Mouse (Mus musculus): Measurements from ENCODE around the gene Scamp3. TPM values are rescaled to one million over a fixed set of nuclear protein-coding genes. Genes with fewer than 3 reads are reported as not detected.
"Not testable (repeated sequence)": the region's sequence is repeated elsewhere in the genome, so short reads cannot be mapped to it uniquely, and the experiment has no call there.

Gene Scamp3
- polyA plus RNA-seq, 1 experiment from 2014 or later = 168 TPM

DNA sequence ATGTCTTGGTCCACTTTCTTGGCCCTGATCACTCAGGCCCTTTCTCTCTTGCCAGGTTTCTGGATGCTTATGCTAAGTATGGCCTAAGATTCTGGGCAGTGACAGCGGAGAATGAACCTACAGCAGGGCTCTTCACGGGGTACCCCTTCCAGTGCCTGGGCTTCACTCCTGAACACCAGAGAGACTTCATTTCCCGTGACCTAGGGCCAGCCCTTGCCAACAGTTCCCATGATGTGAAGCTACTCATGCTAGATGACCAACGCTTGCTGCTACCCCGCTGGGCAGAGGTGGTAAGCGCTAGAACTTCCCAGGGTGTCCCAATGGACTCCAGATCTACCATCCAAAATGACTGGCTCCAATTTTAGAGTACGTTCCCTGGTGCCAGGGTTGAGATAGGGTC lies 28.8 kb downstream of the Scamp3 start:
- peaks cover 17% of the 10 kb centered on the region for H3K4me1 ChIP-seq
- H3K9me3 ChIP-seq (replicated peaks) = no peaks in the 10 kb centered on the region
- no peak for ATAC-seq (ENCODE audit: low FRiP score)
- H3K36me3 ChIP-seq = peaks cover 63% of the 10 kb centered on the region
- H3K9ac ChIP-seq (replicated peaks) = no peak overlapping the region
- no peak overlapping the region for H3K27ac ChIP-seq (replicated peaks)
- no peaks in the 10 kb centered on the region for H3K27me3 ChIP-seq (replicated peaks)
- no peak overlapping the region for H3K4me3 ChIP-seq (replicated peaks)
- WGBS = 94% methylated on average over 7 of the region's 7 CpGs
- no peak overlapping the region for H3K4me2 ChIP-seq

DNA sequence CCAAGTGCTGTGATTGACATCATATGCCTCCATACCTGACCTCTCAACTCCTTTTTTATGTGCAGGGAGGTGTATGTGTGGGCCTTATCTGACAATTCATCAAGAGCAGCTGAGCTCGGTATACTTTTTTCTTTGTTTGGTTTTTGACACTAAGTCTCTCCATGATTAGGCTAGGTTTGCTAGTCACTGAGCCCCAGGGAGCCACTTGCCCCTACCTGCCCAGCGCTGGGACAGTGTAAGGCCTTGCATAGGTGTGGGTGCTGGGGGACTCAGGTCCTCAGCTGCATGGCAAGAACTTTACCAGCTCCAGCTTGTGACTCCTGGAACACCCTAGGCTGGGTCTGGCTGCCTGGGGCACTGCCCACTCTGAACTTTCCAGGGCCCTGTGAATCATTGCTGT lies 29.4 kb downstream of the Scamp3 start:
- Histone ChIP-seq H3K4me3 (replicated peaks) (no peak overlapping the region), H3K36me3 (peaks cover 64% of the 10 kb centered on the region), H3K4me2 (no peak overlapping the region), H3K27ac (replicated peaks) (no peak overlapping the region), H3K9me3 (replicated peaks) (no peaks in the 10 kb centered on the region), H3K9ac (replicated peaks) (no peak overlapping the region), H3K27me3 (replicated peaks) (no peaks in the 10 kb centered on the region), H3K4me1 (peaks cover 21% of the 10 kb centered on the region)
- WGBS = 95% methylated on average over 2 of the region's 2 CpGs
- ATAC-seq (ENCODE audit: low FRiP score) = no peak

DNA sequence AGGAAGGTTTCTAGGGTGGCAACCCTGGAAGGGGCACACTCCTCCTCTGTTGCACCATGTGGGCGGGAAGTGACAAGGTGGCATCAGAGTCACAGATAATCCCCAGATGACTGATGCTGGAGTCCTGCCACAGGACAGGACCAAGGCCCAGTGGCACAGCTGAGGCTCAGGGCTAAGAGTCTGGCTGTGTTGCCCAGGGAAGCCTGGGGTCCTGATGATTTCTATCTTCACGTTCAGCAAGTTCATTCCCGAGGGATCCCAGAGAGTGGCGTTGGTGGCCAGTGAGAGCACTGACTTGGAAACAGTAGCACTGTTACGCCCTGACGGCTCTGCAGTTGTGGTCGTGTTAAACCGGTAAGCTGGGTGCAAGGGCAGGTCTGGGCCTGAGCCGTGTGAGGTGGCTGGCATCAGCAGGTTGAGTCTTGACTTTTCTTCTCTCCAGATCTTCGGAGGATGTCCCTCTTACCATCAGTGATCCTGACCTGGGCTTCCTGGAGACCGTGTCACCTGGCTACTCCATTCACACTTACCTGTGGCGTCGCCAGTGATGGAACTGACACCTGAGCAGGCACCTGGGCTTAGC lies 30.9 kb downstream of the Scamp3 start:
- 92% methylated on average over 13 of the region's 13 CpGs for WGBS
- no peak for ATAC-seq (ENCODE audit: low FRiP score)
- H3K4me3 ChIP-seq (replicated peaks) = no peak overlapping the region

DNA sequence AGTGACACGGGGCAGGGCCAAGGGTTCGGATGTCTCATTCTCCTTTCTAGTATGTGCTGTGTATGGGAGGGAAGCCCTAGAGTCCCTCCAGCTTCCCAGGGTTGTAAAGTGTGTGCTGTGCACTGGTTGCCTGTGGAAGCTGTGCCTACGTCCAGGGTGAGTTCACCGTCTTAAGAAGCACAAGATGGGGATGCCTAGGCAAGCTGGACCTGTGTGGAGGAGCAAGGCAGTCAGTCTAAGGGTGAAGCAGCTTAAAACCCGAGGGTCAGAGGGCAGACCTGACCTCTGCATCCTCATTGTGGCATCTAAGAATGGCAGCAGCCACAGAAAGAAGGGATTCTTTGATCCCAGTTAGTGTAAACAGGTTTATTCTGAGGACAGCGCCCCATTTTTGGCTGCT lies 31.5 kb downstream of the Scamp3 start:
- H3K27ac ChIP-seq (replicated peaks) = no peak overlapping the region
- H3K36me3 ChIP-seq = peaks cover 64% of the 10 kb centered on the region
- no peak overlapping the region for H3K4me3 ChIP-seq (replicated peaks)
- H3K9me3 ChIP-seq (replicated peaks) = no peaks in the 10 kb centered on the region
- H3K4me1 ChIP-seq = peaks cover 32% of the 10 kb centered on the region
- ATAC-seq (ENCODE audit: low FRiP score) = no peak
- 87% methylated on average over 6 of the region's 6 CpGs for WGBS
- no peaks in the 10 kb centered on the region for H3K27me3 ChIP-seq (replicated peaks)
- H3K4me2 ChIP-seq = no peak overlapping the region
- H3K9ac ChIP-seq (replicated peaks) = no peak overlapping the region

More for the DNA sequence above, 30.9 kb downstream of the Scamp3 start:
- H3K4me2 ChIP-seq = no peak overlapping the region
- H3K9ac ChIP-seq (replicated peaks) = no peak overlapping the region
- H3K27ac ChIP-seq (replicated peaks) = no peak overlapping the region
- no peaks in the 10 kb centered on the region for H3K27me3 ChIP-seq (replicated peaks)
- no peaks in the 10 kb centered on the region for H3K9me3 ChIP-seq (replicated peaks)
- peaks cover 33% of the 10 kb centered on the region for H3K4me1 ChIP-seq
- H3K36me3 ChIP-seq = peaks cover 64% of the 10 kb centered on the region

DNA sequence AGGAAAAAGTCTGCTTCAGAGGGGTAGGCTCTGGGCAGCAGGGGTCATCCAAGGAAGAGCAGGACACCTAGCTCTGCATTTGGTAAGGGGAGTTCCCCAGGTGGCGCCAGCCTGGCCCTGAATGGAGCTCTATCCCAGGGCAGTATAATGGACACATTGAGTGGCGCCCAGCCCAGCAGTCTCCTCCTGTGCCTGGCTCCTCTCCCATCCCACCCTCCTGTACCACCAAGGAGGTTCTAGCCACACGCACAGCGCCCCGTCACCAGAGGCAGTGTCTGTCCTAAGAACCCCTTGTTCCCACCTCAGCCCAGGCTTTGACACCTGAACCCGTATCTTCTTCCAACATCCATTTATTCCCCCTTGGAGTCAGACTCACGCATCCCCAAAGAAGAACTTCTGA lies 32.5 kb downstream of the Scamp3 start:
- Histone ChIP-seq H3K27me3 (replicated peaks) (no peaks in the 10 kb centered on the region), H3K4me2 (no peak overlapping the region), H3K36me3 (peaks cover 59% of the 10 kb centered on the region), H3K9ac (replicated peaks) (no peak overlapping the region), H3K9me3 (replicated peaks) (no peaks in the 10 kb centered on the region), H3K4me3 (replicated peaks) (no peak overlapping the region), H3K4me1 (peaks cover 32% of the 10 kb centered on the region), H3K27ac (replicated peaks) (no peak overlapping the region)
- WGBS = 89% methylated on average over 7 of the region's 7 CpGs
- ATAC-seq (ENCODE audit: low FRiP score) = no peak

DNA sequence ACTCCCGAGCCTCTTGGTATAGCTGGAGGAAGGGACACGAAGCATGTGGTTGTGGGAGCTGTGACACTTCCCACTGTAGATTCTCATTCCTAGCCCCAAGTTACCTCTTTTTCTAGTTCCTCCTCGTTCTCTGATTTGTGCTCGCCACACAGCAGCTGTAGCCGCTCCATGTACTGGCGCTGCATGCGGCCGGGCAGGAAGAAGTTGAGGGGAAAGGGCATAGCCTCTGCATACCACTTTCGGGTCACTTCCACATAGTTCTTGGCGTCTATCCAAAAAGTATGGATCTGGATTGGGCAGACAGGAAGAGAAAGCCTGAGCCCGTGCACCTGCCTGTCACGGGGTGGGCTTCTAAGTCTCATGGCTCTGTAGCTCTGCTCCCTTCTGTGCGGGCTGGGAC lies 32.9 kb downstream of the Scamp3 start:
- Histone ChIP-seq H3K36me3 (peaks cover 59% of the 10 kb centered on the region), H3K4me1 (peaks cover 37% of the 10 kb centered on the region), H3K27ac (replicated peaks) (no peak overlapping the region; the same call in 1 of the 2 replicates), H3K4me3 (replicated peaks) (no peak overlapping the region), H3K9ac (replicated peaks) (no peak overlapping the region), H3K4me2 (no peak overlapping the region), H3K27me3 (replicated peaks) (no peaks in the 10 kb centered on the region), H3K9me3 (replicated peaks) (no peaks in the 10 kb centered on the region)
- no peak for ATAC-seq (ENCODE audit: low FRiP score)
- 87% methylated on average over 13 of the region's 13 CpGs for WGBS

DNA sequence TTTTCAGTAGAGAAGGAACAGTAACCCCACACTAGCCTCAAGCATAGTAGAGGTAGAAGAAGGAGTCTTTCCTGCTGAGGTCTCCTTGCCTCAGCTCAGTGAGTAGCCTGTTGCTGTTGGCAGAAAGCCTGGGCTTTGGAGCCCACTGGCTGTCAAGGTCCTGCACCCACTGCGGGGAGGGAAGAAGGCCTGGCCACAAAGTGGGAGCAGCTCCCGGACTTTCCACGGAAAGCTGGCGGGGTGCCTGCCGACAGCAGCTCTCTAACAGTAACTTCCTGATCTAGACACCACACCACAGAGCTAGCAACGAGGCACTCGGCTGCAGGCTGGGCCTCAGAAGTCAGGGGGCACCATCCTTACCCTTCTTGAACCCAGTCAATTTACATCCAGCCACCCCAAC lies 33.5 kb downstream of the Scamp3 start:
- 77% methylated on average over 7 of the region's 7 CpGs for WGBS
- Histone ChIP-seq H3K4me3 (replicated peaks) (no peak overlapping the region), H3K36me3 (peaks cover 53% of the 10 kb centered on the region), H3K27me3 (replicated peaks) (no peaks in the 10 kb centered on the region), H3K9ac (replicated peaks) (no peak overlapping the region), H3K27ac (replicated peaks) (no peak overlapping the region; the same call in 1 of the 2 replicates), H3K4me2 (no peak overlapping the region), H3K9me3 (replicated peaks) (no peaks in the 10 kb centered on the region), H3K4me1 (peaks cover 42% of the 10 kb centered on the region)
- ATAC-seq (ENCODE audit: low FRiP score) = no peak

DNA sequence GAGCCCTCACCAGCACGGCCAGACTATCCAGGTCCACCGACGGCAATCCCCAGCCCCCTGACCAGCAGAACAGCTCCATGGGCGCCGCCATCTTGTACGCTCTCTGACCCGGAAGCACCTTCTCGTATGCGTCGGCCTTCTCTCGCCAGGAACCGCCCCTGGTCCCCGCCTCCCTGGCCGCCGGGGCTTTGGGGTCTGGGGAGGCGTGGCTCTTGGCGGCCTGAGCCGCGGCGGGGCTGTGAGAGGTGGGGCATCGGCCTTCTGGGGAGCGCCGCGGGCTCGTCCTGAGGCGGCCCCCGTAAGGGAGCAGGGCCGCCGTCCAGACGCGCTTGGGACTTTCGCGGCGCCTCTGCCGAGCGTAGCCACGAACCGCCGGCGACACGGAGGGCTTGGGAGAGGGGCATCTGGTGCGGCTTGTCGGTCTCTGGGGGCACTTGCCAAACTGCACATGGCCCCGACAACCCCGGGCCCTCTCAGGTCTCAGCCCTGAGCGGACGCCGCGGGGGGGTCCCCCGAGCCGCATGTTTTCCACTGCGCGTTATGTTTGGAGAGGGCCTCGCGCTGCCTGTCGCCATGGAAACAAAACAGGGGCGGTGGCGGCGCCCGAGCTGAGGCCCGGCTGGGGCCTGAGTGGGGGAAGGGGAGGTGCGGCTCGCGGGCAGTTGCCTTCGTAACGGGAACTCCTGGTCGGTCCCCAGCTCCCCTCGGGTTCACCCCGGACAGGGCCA lies 36.7 kb downstream of the Scamp3 start:
- H3K9ac ChIP-seq (replicated peaks) = peak overlapping the region; percentile 68
- peak overlapping the region; percentile 99 for H3K27ac ChIP-seq (replicated peaks)
- H3K4me1 ChIP-seq = peaks cover 48% of the 10 kb centered on the region
- peaks cover 21% of the 10 kb centered on the region for H3K36me3 ChIP-seq
- WGBS = under 1% methylated on average over 69 of the region's 69 CpGs
- peak overlapping the region; percentile 85 for H3K4me2 ChIP-seq
- no peaks in the 10 kb centered on the region for H3K27me3 ChIP-seq (replicated peaks)
- ATAC-seq (ENCODE audit: low FRiP score) = peak; percentile 91
- H3K9me3 ChIP-seq (replicated peaks) = no peaks in the 10 kb centered on the region
- H3K4me3 ChIP-seq (replicated peaks) = peak overlapping the region; percentile 79

DNA sequence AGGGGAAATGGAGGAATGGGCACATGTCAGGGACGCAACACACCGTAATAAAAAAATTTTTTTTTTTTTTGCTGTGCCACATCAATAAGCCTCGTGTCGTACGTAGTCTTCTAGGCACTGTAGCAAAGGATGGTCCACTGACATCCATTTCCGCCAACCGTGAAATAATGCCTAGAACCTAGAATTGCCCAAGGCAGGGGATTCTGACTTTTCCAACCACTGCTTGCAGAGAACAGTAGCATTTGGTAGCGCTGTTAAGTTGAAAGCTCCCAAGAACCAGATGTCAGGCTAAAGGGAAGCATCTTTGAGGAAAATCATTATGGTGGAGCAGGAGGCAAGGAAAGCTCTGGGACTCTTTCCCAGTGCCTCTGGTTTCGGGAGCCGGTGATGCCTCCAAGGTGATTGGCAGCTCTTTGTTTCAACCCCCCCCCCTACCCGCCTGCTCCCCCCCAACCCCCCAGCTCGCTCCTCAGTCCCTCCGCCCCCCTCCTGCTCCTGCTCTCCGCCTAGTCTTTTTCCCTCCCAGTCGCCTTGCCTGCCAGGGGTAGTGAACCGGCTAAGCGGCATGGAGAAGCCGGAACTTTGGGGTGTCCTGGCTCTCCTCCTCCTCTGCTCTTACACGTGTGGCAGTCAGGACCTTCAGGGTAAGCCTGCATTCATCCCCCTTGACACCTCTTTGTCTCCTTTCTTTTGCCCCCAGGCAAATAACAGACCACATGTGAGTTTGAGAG lies 37.6 kb downstream of the Scamp3 start, which contains the start of gene Thbs3:
Gene Thbs3, plus strand, starts transcription at position 500 of the 731 bp plus-strand sequence.
- under 1% methylated on average over 19 of the region's 19 CpGs for whole genome bisulfite sequencing
- ATAC-seq (ENCODE audit: low FRiP score) = no peak
- Histone ChIP-seq H3K27me3 (replicated peaks) (no peaks in the 10 kb centered on the region), H3K4me3 (replicated peaks) (peak within 1 kb of the TSS; percentile 79), H3K36me3 (peaks cover 12% of the 10 kb centered on the region), H3K27ac (replicated peaks) (peak within 1 kb of the TSS; percentile 99), H3K9me3 (replicated peaks) (no peaks in the 10 kb centered on the region), H3K4me1 (peaks cover 48% of the 10 kb centered on the region), H3K4me2 (peak within 1 kb of the TSS; percentile 85), H3K9ac (replicated peaks) (peak within 1 kb of the TSS; percentile 68)

DNA sequence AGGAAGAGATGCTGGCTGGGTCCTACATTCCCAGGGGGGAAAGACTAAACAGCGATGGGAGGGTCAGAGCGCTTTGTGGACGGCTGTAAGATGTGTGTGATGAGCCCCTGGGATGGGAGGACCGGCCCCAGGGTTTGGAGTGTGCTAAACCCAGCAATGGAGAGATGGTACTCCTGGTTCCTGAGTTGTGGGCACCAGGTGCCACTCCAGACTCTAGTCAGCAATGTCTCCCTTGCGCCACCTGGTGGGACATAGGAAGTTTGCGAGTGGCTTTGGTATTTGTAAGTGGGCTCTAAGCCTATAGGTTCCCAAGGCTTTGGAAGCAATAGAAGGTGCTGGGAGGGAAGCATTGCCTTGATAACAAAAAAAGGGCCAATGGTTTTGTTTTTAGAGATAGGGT lies 38.6 kb downstream of the Scamp3 start:
- H3K9ac ChIP-seq (replicated peaks) = peak overlapping the region; percentile 68
- peak overlapping the region; percentile 85 for H3K4me2 ChIP-seq

DNA sequence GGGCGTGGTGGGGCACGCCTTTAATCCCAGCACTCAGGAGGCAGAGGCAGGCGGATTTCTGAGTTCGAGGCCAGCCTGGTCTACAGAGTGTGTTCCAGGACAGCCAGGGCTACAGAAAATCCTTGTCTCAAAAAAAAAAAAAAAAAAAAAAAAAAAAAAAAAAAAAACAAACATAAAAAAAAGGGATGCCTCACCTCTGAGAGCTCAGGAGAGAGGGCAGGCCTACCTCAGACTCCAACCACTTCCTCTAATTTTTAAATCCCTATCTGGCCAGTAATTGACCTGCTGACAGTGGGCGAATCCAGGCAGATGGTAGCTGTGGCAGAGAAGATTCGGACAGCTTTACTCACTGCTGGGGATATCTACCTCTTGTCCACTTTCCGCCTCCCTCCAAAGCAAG lies 39.1 kb downstream of the Scamp3 start:
- Histone ChIP-seq H3K4me2 (peak overlapping the region; percentile 85; the same call in 1 of the 2 replicates), H3K4me1 (peaks cover 46% of the 10 kb centered on the region), H3K27ac (replicated peaks) (peak overlapping the region; percentile 99)
- ATAC-seq (ENCODE audit: low FRiP score); H3K36me3 ChIP-seq; H3K27me3 ChIP-seq (replicated peaks); H3K9me3 ChIP-seq (replicated peaks); H3K9ac ChIP-seq (replicated peaks); H3K4me3 ChIP-seq (replicated peaks): not testable (repeated sequence)
- 71% methylated on average over 7 of the region's 7 CpGs for WGBS

More for the DNA sequence above, 38.6 kb downstream of the Scamp3 start:
- H3K4me3 ChIP-seq (replicated peaks) = peak overlapping the region; percentile 79
- ATAC-seq (ENCODE audit: low FRiP score) = peak; percentile 35
- peak overlapping the region; percentile 99 for H3K27ac ChIP-seq (replicated peaks)
- WGBS = under 1% methylated on average over 6 of the region's 6 CpGs
- H3K4me1 ChIP-seq = peaks cover 45% of the 10 kb centered on the region
- no peaks in the 10 kb centered on the region for H3K27me3 ChIP-seq (replicated peaks)
- peaks cover 3% of the 10 kb centered on the region; the same call in 1 of the 2 replicates for H3K36me3 ChIP-seq
- no peaks in the 10 kb centered on the region for H3K9me3 ChIP-seq (replicated peaks)
